Mouse (Mus musculus): Measurements from ENCODE around the gene Gm20379. TPM values are rescaled to one million over a fixed set of nuclear protein-coding genes. Genes with fewer than 3 reads are reported as not detected.
A peak's percentile ranks its signal among the peaks of the same experiment; 100 is the strongest.

The Gm20379 gene
- total RNA-seq, 4 experiments from 2014 or later, result not detected

DNA sequence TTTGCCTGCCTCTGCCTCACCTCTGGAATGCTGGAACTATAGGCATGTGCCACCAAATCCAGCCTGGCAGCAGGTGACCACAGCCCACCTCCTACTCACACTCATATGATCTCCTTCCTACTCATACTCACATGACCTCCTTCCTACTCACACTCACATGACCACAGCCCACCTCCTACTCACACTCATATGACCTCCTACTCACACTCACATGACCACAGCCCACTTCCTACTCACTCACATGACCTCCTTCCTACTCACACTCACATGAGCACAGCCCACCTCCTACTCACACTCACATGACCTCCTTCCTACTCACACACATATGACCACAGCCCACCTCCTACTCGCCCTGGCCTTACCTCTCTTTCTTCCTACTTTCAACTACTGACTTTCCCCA lies 31.1 kb downstream of the Gm20379 start:
- DNase-seq, result no peak

DNA sequence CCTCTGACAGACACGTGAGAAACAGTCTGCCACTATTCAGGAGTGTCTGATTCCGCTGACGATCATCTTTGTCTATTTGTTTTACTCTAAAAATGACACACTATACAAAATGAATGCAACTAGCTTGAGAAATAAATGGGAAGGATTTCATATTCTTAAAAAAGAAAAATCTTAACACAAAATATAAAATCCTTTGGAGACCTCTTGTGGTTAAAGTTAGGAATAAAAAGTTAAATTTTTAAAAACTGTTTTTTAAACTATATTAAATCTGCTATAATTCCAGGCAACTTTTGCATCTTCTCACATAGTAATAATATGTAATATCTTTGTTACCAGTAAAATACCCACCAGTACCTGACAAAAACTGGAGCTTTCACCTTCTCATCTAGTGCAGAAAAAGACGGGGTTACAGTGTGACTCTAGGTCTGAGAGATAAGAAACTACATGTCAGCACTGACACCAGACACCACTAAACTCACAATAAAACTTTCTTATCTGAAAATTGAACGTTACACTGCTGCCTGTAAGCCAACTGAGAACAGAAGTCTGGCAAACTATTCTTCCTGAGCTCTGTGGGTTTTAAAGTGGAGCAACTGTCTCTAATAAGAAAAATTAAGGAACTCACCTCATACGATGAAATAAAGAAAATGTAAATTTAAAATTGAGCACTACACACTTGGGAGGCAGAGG lies 32.1 kb downstream of the Gm20379 start:
- DNase-seq, result no peak

DNA sequence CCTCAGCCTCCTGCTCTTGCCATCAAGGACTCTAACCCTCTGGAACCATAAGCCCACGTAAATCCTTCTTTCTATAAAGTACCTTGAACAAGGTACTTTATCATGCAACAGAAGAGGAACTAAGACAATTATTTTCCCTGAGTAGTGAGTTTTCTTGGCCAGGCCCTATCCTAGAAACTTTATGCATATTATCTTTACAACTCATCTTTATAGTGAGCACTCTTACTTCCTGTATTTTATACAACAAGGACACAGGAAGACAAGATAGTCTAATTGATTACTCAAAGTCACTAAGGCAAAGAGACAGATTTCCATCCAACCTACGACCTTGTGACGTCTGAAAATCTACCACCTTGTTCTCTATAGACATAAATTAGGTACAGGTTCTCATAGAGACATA lies 34.0 kb downstream of the Gm20379 start:
- no peak for DNase-seq

DNA sequence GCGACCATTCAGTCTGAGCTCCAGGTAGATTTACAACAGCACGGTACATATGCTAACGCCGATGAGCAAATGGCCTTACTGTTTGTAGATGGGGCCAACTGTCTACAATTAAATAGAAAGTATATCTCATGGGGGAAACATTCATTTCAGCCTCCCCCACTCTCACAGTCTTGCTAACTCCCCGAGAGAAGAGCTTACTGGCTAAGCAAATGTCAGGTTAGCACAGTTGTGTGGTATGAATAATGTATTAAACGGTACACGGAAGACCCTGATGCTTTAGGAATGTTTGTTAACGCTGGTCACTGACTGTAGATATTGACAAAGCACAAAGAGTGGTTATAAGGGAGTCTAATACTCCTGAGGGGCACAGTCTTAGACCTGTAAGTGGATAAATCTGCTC lies 38.3 kb downstream of the Gm20379 start:
- no peak for DNase-seq

DNA sequence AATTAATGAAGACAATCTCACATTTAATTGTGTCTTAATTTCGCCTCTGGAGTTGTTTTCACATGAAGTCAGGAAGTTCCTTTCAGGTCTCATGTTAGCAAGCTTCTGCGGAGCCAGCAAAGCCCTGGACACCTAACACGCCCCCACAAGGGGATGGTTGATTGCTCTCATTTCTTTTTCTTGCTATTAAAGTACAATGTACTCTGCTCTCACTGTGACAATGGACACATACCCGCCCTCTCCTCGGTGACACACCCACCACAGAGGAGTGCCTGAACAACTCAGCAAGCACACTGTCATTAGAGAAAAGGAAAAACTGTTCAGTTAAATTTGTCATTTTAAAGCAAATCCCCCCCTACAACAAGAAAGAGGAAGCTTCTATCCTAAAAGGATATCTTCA lies 40.6 kb downstream of the Gm20379 start:
- DNase-seq, result no peak

DNA sequence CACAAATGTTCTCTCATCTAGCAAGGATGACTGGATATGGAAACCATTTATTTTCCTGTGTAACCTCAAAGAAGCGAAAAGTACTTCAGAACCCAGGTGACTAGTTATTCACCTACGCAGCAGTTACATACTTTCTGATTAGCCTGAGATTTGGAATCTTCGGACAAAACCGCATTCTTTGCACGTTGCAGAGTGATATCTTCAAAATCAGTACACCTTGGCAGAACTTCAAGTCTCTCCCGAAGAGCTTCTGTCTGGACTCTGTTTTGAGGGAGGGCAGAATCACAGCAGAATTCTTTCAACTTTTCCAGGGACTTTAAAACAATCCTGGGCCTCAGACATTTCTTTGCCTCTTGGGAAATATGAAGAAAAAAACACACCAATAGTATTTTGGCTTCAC lies 45.3 kb downstream of the Gm20379 start:
- no peak for DNase-seq

DNA sequence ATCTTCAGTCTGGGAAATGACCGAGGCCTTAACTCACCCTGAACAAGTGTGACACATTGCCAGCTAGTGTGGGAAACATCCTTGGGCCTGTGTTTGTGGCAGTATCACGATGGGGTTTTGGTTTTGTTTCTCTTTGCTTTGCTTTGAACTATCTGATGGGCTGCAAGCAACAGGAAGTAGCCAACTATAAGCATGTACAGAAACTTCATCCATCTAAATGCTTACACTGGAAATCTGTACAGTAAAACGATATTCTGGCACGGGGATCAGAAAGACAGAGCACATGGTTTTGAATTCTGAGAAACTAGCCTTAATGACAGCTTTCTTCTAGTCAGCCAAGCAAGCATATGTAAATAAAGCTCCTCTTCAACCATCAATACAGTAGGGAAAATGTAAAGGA lies 48.2 kb downstream of the Gm20379 start:
- no peak for DNase-seq

DNA sequence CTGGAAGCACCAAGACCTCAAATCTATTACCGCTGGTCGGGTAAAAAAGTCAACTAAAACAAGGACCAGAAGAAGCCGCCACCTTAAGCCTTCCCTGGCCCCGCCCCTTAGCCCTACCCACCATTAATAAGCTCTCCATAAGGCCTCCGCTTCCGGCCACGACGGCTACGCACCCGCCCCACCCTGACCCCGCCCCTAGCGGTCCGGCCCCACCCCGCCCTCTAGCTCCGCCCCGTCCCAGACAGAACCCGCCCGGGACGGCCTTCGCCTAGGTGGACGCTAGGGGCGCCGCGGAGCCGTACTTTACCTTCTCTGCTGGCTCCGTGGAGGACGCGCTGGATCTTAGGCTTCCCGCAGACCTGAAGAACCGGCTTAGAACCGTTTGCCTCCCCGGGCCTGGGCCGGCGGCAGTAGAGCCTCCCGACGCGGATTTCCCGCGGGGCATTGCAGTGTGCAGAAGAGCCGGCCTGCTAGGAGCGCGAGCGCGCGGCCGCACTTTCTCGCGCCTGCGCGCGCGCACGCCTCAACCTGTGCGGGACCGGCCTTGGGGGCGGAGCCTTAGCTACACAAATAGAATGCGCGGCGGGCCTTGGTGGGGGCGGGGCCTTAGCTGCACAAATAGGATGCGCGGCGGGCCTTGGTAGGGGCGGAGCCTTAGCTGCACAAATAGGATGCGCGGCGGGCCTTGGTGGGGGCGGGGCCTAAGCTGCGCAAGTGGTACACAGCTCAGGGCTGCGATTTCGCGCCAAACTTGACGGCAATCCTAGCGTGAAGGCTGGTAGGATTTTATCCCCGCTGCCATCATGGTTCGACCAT lies 48.9 kb downstream of the Gm20379 start, which contains the start of the genes Dhfr and Msh3:
TSS of gene Dhfr (plus strand) at position 271 of the 816 bp plus-strand sequence.
TSS of gene Msh3 (minus strand) at position 548 of the 816 bp plus-strand sequence.
- DNase-seq, result peak; percentile 95

DNA sequence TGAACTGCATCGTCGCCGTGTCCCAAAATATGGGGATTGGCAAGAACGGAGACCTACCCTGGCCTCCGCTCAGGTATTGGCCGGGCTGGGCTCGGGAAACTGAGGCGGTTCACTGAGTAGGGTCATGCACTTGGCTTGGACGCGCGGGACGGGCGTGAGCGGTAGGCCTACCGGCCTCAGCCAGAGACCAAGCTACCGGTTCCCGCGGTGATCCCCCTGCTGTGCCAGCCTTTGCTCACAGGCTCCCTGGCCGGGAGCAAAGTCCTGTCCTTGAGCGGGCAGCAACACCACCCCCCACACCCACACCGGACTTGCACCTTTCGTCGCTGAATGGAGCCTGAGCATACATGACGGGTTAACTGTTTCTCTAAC lies 49.5 kb downstream of the Gm20379 start:
- no peak for DNase-seq

DNA sequence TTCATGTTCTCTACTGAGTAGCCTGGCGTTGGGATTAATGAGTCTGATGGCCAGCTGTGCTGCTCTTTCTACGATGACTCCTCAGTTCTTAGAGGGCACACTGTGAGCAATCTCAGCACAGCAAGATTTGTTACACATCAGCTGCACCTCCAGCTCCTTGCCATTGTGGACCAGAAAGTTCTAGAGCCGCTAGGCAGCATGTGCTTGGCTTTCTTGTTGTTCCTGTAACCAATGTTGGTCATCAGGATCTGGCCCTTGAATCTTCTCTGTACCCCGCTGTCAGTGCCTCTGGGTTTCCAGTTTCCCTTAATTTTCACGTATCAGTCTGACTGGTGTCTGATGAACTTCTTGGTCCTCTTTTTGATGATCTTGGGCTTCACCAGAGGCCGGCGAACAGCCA lies 50.6 kb downstream of the Gm20379 start:
- no peak for DNase-seq

Other genes with a start within 250 kb of the Gm20379 start
- 1 to 10 TPM; 3.0 to 7.2 (median 4.7) TPM for gene Rasgrf2, start 174.3 kb upstream of the Gm20379 start, total RNA-seq (2022)
- 1 to 10 TPM; 3.3 to 3.6 (median 3.4) TPM for gene Dhfr, start 48.7 kb downstream of the Gm20379 start, total RNA-seq (2022)
- gene Msh3, start 49.0 kb downstream of the Gm20379 start, total RNA-seq (2022), result 10 to 100 TPM; 21.4 to 29.9 (median 26.2) TPM
- gene Ankrd34b, start 119.9 kb downstream of the Gm20379 start, total RNA-seq (2022), result 1 to 10 TPM in 2 of 4 experiments, under 1 TPM in 2; 0.64 to 1.2 (median 1.1) TPM
- gene Fam151b, start 178.0 kb downstream of the Gm20379 start, total RNA-seq (2022), result 1 to 10 TPM; 4.2 to 9.2 (median 7.1) TPM
- 10 to 100 TPM; 23.9 to 39.6 (median 30.0) TPM for gene Zfyve16, start 224.9 kb downstream of the Gm20379 start, total RNA-seq (2022)

All from adrenal gland, adult 8-10 months (tissue).